Mouse (Mus musculus) mouse trophoblast stem cell (cell line): ENCODE data around the gene Idi1.
"Not testable (repeated sequence)": the region's sequence is repeated elsewhere in the genome, so short reads cannot be mapped to it uniquely, and the experiment has no call there.

Experiments
- in situ Hi-C, 2 experiments: fragments of 300-500 bp; cut with MseI, MboI; formaldehyde crosslinking; loops; 2 replicates in 1 of 2; 3 replicates in 1 of 2; pipeline ENCODE4 v1.15.1; 2025

Idi1 gene

DNA sequence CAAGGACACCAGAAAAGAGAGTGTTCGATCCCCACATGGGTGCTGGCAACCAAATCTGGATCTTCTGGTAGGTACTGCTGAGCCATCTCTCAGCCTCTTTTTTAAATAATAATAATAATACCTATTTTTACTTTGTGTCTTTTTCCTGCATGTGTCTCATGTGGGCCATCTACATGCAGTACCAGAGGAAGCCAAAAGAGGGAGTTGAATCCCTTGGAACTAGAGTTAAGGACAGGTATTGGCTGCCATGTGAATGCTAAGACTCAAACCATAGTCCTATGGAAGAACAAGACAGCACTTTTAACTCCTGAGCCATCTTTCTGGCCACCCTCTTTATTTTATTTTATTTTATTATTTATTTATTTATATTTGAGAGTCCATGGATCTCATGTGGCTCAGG is 3.3 kb downstream of the Idi1 start:
- in situ Hi-C loops = no loop called here

DNA sequence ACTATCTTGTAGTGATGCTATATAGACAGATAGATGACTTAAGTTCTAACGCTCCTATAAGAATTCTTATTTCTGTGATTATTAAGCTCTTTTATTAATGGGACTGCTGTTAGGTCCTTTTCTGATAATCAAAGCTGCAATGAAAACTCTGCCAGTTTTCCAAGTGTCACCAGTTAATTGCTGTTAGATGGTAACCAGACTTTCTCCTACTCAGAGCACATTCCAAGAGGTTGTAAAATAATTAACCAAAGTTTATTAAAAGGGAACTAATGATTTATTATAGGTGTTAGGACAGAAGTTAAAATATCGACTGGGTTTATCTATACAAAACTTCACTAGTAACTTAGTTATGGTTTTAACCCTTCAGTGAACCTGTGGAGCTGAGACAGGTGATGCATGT is 20.7 kb downstream of the Idi1 start:
- in situ Hi-C loops = not testable (repeated sequence)

DNA sequence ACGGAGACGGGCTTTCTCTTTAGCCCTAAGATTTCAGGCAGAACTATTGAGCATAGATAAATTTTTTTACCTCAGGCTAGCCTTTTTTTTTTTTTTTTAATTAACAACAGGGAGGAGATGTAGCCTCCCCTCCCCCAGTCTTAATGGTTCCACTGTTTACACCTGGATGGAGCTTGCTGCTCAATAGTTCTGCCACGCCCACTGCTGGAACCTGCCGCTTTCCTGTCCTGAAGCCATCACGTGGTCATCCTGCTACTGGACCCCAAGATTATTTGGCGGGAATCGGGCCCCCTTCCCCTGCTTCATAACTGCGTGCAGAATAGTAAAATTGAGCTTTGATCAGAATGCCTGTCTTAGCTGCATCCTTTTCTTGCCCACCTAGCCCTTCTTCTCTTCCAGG is 28.6 kb downstream of the Idi1 start:
- in situ Hi-C loops = not testable (repeated sequence)

DNA sequence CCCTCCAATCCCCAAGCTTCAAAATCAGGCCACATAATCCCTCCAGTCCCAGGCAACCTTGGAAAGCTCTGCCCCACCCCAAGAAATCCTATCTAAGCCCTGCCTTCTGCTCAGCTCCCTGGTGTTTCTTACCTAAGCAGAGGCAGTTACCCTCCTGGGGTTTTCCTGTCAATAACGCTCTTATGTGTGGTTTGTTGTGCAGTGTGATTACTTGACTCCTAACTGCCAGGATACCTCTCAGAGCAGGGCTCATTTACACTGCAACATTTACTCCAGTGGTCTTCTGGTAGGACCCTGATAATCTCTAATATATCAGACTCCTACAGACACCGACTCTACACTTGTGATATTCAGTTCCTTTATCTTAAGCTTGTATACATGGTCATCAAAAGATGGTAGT is 48.2 kb downstream of the Idi1 start:
- in situ Hi-C loops = no loop called here

DNA sequence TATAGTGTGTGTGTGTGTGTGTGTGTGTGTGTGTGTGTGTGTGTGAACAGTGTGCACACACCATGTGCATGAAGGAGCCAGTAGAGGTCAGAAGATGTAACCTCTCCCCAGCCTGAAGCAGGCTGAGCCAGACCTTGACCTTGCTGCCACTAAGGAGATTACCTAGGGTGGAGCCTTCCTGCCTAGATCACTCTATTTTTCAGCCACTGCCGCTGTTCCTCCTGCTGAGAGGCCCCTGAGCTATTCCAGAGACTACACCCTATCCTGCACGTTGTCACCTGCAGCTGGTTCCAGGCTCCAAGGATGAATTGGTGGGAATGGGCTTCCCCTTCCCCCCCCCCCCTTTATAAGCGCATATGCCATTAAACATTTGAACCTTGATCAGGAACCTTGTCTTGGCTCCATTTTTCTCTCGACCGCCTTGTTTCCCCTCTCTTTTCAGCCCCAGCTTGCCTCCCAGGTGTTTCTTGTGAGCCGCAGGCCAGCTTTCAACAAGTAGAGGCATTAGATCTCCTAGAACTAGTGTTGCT is 52.4 kb downstream of the Idi1 start:
- in situ Hi-C loops = not testable (repeated sequence)

DNA sequence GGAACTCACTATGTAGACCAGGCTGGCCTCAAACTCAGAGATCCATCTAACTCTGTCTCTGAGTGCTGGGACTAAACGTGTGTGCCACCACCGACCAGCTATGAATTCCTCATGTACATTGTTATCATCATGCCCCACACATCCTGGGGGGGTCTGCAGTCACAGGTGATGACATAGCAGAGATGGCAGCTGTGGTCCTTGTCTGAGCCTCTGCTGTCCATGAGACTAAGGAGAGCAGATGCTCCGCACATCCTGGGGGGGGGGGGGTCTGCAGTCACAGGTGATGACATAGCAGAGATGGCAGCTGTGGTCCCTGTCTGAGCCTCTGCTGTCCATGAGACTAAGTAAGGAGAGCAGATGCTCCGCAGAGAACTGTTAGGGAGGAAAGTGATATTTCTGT is 55.8 kb downstream of the Idi1 start:
- in situ Hi-C loops = not testable (repeated sequence)

DNA sequence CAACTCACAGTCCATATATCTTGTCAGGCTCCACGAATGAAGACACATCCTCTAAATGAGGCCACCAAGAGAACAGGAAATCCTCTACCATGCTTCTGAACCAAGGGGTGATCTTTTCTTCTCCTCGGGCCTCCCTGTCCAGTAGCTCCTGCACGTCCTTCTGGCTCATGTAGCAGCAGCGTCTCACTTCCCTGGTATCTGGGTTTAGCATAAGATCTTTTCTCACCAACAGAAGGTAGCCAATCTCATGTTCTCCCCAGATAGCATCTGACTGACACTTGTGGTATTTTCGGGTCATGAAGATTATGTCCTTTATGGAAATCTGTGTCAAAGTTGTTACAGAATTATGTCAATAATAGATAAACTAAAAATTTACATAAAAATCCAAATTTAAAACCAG is 56.4 kb downstream of the Idi1 start:
- in situ Hi-C loops = not testable (repeated sequence)
